Mouse (Mus musculus) embryo, embryonic 11.5 days (tissue): Measurements from ENCODE around the gene Gfpt1.
"Not testable (repeated sequence)": the region's sequence is repeated elsewhere in the genome, so short reads cannot be mapped to it uniquely, and the experiment has no call there.

Experiments used
- DNase-seq: peaks from one replicate; pipeline ENCODE4 v3.0.0-alpha.2; 2012; ENCODE audit warnings: low read depth, low spot score

Gfpt1 gene

DNA sequence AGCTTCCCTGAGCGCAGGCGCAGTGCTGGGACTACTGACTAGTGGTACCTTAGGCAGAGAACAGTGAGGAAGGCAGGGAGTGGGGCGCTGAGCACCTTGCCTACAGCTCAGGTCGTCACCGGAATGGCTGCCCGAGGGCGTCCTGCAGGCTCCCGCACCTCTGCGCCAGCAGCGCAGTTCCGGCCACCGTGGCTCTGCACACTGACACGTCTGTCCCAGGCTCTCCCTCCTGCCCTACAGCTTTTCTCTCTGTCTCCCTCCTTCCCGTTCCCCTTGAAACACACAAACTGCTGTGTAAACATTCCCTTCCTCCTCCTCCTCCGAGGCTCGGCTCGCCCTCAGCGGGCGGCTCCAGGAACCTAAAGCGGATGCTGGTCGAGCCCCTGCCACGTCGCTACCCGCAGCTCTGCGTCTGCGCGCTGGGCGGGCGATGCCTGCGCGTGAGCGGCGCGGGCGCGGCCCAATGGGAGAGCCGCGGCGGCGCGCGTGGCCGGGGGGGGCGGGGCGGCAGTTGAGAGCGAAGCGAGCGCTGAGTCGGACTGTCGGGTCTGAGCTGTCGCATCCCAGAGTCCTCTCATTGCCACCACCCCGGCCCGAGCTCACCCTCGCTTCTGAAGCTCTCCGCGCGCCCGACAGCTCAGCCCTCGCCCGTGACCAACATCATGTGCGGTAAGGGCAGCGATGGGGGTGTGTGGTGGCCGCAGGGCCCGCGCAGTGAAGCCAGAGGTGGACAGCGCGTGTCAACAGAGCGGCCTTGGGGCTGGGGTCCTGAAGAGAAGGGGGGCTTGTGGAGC lies at the start of gene Gfpt1:
Gene Gfpt1 (plus strand): TSS at position 510 of the 794 bp plus-strand sequence.
- peak; percentile 92 for DNase-seq

DNA sequence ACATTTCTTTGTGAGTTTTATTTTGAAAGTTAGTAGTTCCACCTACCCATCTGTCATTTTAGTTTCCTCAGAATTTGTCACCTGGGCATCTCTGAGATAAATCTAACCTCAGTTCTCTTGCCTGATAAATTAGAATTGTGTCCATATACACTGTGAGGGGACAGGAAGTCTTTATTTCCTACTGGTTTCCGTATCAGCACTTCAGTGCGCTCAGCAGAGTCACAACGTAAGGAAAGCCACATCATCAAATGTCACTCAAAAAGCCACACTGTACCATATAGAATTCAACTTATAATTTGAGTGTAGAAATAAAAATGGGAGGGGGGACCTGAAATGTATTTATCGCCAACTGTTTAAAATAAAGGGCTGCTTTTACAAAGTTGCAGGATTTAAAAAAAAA lies 48.4 kb upstream of the Gfpt1 start:
- DNase-seq = no peak

DNA sequence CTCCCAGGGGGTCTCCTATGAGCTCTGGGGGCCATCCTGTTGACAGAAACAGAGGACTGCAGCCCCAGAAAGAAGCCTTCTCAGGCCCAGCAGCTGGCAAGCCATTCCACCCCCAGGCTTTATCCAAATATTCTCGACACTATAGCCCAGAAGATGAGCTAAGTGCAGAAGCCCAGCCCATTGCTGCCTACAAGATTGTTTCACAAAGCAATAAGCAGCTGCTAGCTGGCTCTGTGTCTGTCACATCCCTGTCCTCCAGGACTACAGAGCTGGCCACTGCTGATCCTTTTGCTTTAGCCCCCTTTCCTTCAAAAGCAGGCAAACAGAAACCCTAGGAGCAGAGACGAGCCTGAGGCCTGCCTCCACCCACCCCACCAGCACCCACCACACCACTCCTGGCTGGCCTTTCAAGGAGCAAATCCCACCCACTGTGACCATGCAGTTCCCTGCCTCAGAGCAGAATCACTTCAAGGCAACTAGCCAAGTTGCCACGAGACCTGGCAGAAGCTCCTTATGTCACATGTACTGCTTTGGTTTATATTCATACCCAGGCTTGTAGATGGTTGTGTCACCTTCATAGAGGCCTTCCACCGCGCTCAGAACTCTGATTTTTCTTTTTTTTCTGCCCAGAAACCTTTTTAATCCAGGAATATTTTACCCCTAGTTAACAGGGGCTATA lies 45.9 kb upstream of the Gfpt1 start:
- DNase-seq = no peak

DNA sequence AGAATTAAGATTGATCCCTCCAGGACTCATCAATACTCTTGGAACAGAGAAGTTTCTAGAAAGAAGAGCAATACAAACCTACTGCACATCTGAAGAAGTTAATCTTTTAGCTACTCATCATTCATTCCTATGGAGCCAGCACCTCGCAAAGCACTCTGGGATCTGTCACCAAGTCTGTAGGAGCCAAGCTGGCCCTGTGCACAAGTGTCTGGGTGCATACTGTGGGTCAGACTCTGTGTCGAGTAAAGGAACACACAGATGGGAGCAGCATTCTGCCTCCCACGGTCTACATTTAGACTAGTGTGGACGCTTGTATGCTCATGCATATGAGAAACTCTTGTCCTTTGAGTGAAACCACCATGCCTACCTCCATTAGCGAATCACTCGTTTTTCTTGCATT lies 45.3 kb upstream of the Gfpt1 start:
- DNase-seq = no peak

DNA sequence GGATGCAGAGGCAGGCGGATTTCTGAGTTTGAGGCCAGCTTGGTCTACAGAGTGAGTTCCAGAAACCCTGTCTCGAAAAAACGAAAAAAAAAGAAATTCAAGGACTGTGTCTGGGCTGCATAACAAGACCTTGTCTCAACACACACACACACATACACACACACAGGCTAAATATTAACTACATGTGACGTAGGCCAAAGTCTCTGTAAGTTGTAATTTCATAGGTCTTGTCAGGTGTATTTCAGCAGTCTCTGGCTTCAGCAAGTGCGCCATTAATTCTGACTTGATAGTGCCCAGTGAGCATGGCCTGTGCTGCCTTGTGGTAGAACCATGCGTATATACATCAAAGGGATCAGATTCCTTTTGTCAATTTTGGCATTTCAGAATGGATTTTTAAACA lies 40.7 kb upstream of the Gfpt1 start:
- DNase-seq = no peak

DNA sequence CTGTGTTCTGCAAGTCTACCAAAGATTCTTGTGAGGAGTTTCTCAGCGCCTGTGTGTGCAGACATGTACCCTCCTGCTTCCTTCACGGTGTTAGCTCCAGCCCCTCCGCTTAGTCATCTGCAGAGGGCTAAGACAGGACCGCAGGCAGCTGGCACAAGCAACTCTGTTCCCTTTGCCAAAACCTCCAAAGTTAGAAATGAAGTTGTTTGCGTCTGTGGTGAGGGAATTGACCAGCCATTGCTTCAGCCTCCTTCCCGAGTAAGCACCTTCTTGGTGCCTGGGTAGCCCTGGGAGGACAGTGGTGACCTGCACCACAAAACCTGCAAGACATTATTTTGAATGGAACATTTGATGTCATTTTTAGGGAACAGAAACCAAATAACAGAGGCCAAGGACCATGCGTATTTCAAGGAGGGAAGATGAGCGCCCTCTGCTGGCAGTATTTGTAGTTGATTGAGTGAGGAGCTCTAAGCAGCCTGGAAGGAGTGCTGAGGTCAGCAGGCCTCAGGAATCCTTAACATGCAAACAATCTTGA lies 40.1 kb upstream of the Gfpt1 start:
- peak; percentile 74 for DNase-seq

DNA sequence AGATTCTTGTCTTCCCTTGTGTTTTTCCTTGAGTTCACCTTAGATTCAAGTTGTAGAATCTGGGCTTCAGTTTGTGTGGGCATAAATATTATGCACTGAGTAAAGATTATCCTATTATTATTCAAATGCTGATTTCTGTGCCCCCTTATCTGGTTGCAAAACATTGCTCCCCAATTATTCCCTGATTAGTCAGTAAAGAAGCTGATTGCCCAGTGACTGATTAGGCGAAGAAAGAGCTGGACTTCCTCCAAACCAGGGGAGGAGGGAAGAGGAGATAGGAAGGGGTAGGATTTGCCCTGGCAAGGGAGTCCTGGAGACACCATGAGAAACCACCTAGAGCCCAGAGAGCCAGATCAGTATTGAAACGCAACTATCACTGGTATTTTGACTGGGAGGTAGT lies 38.5 kb upstream of the Gfpt1 start:
- DNase-seq = no peak

DNA sequence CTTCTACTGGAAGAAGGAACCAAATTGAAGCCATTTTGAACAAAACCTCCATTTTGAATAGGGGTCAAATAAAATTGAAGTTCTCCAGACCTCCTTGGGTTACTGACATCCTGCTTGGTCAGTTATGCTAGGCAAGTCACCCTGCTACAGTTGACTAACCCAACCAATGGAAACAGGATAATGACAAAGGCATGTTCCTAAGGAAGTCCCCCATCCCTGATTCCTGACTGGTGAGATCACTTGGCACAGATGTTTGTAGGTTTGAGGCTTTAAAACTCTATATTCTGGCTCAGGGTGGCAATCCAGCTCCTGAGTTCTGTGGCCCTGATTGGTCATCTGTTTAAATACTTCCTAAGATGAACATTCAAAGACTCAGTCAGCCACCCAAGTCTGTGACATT lies 37.1 kb upstream of the Gfpt1 start:
- DNase-seq = no peak

DNA sequence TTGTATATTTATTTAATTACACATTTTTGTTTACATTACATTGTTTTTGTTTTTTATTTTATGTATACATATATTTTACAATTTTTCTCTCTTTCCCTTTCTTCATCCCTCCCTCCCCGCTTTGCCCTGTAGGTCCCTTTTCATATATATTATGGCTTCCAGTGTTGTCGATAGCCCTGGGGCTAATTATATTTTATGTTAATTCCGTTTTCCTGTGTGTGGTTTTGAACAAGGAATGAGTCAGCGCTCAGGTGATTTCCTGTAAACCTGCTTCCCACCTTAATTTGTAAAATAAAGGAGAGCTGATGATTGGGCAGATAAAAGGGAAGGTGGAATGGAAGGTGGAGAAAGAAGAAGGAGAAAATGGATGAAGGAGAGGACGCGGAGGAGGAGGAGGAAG lies 33.8 kb upstream of the Gfpt1 start, which contains the start of gene Nfu1:
Gene Nfu1 (plus strand): TSS at position 350 of the 400 bp plus-strand sequence.
- no peak for DNase-seq

DNA sequence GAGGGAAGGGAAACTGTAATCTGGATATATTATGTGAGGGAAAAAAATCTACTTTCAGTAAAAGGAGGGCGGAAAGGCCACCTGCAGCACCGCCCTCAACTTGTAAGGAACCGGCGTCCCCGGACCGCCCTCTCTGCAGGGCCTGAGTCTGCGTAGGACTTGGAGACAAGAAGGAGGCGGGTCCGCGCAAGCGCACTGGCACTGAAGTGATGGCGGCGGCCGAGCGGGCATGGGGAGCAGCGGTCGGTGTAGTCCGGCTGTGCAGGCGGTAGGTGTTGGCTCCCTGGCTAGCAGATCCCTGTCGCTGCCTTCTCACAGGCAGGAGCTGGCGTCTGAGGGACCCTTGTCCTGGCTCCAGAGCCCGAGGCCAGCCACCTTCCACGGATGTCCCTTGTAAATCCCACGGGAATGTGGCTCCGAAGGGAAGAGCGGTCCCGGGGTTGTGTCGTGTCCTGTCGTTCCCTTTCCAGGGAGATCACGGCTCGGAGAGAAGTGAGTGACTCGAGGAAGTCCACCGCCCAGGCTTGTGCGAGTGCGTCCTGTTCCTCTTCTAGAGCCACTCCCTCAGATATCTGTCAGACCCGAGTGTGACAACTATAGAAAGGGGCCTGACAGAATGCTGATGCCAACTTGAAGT lies 32.8 kb upstream of the Gfpt1 start:
- peak; percentile 89 for DNase-seq

DNA sequence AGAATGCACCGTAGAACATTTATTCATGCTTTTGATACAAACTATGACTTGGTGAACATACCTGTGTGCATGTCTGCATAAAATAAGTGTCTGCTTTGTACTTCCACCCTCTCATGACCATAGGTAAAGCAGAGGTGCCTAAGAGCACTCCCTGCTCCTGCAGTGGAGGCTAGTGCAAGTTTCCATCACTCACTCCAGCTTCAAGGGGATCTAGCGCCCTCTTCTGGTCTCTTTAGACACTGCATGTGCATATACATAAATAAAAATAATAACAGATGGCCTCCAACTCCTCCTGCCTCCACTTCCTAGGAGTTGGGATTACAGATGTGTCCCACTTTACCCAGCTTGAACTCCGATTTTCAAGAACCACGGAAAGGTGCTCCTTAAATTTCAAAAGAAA lies 25.7 kb upstream of the Gfpt1 start:
- peak; percentile 30 for DNase-seq

DNA sequence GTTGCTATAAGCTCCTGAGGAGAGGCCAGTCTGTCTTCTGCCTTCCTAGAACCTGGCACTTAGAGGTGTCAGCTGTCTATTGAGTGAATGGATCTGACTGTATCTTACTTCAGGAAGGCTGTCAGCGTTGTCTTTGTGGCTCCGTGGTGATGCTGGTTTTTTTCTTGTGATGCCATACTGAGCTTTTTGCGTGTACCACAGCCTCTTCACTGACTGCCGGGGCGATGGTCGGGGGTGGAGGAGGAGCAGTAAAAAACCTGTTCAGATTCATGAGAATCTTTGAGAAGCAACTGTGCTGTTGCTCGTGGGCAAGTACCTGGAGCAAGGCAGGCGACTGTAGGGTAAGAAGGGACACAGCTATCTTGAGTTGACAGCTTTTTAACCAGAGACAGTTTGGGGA lies 23.8 kb upstream of the Gfpt1 start:
- no peak for DNase-seq

DNA sequence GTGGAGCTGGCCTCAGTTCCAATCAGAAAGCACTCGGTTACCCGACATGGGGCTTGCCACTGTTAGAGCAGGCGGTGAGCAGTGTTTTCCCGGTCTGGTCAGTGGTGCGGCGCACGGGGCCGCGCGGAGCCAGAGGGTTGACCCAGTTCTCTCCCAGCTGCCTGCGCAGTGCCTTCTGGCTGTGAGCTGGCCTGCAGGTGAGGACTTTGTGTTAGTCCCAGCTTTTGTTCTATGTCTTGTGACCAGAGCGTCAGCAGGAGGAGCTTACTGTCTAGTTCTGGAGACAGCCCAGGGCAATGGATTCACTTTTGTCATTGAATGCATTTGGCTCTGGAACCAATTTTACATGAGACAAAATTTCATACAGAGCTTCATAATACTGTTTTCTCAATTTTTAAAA lies 20.9 kb upstream of the Gfpt1 start:
- no peak for DNase-seq

DNA sequence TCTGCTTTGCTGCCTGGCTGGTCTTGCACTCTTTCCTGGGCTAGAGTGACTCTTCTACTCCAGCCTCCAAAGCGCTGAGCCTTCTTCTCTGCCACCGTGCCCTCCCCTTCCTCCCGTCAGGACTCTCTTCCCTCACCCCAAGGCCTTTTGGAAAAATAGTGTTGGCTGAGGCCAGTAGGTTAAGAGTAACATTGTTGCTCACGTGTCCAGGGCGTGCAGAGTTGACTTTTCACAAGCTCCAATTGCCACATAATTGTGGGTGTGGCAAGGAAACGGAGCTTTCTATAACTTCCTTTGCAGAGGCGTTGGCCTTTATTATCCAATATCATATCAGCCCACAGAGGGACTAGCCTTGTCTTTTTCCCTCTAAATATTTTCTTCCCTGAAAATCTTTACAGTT lies 15.7 kb upstream of the Gfpt1 start:
- DNase-seq = no peak

DNA sequence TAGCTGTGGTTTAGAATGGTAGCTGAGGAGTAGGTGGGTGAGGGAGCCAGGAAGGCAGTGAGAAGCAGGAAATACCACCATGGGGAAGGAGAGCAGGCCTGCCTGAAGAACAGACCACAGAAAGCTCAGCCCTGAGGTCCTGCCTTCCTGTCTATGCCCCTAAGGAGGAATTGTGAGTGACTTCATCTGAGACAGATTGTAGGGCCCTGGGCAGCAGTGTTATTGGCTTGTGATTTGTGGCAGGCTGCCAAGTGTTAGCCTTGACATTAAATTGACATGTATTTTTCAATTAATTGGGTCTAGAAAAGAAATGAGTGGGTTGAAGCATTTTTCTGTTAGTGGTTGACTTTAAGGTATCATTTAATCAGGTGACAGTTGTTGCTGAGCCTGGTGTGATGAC lies 13.8 kb upstream of the Gfpt1 start:
- no peak for DNase-seq

DNA sequence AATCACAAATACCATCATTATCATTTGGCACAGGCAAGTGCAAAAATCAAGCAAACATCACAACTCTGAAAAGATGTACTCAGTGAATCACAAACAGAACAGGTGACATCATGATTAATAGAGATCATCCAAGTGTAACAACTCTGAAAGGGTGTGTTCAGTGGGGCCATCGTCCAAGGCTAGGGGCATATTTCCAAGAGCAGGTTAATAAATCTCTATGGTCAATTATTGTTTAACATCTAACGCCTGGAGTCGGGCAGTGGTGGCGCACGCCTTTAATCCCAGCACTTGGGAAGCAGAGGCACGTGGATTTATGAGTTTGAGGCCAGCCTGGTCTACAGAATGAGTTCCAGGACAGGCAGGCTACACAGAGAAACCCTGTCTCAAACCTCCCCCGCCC lies 11.3 kb upstream of the Gfpt1 start:
- DNase-seq = not testable (repeated sequence)

DNA sequence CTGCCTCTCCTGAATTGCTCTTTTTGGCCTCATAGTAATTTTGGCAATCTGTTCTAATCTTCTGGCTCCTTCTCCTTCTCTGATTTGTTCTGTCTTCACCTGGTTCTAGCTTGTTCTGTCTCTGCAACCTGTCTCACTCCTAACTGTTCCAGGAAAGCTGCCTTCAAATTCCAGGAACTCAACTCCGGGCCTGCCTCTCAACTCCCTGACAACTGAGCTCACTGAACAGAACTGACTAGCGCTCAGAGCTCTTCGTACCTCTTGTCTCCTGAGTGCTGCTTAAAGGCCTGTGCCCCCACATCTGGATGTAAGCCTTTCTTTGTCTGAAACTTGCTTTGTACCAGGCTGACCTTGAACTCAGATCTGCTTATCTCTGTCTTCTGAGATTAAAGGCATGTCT lies 10.2 kb upstream of the Gfpt1 start:
- DNase-seq = no peak

DNA sequence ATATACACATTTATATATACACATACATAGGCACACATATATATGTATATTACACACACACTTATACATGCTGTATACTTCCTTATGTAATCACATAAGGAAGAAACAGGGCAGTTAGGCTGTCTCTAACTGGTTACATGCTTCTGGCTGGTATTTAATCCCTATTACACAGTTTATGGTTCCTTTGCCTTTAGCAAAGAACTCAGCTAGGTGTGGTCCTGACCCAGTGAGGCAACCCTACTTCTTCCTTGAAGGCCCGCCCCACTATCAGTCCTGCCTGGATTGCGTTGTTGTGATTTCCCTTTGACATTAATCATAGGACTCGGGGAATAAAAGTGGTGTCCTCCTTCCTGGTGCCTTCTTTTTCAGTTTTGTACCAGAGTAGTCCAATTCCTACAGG lies 8.3 kb upstream of the Gfpt1 start:
- DNase-seq = no peak

DNA sequence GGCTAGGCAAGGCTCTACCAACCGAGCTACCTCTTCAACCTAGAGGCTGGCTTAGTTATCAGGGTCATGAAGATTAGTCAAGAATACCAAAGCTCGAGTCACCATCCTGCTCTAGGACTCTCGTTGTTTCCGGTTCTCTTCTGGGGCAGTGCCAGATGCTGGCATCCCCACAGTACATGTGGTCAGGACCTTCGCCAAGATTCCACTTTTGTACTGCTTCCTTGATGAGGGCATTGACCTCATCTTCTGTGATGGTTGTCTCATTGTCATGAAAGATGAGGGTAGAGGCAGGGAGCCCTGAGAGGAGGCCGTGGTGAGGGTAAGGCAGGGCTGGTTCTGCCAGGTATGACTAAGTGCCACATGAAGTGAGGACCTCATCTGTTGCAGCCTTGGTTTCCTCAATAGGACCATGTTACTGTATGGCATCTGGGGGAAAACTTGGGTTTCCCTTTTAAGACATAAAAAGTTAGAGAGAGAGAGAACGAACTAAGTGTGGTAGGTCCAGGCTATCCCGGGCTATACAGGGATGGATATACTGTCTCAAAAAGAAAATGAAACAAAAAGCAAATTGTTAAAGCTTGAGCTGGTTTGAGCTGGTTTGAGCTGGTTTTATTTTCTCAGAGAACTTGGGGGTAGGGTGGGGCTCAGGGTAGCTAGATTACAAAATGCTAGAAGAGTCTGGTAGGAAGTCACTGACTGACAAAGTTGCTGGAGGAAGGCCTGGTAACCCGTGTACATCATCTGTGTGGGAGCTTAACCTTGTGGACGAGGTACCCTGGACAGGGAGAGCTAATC lies 4.6 kb upstream of the Gfpt1 start:
- no peak for DNase-seq

DNA sequence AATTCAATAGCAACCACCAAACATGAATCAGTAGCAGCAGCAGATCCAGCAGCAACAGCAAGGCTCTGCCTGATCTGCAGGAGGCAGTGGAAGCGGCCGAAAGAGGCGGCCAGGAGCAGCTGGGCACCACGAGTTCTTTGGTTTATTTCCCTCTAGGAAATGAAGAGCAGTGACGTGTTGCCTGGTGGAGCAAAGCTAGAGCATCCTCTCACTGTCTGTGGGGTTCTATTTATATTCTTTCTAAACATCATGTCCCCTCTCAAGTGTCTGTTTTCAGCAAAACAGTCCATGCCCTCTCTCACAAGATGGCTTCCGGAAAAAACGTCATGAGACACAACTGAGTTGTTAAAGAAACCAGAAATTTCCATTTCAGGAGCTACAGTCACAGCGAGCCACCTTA lies 3.5 kb upstream of the Gfpt1 start:
- DNase-seq = no peak

DNA sequence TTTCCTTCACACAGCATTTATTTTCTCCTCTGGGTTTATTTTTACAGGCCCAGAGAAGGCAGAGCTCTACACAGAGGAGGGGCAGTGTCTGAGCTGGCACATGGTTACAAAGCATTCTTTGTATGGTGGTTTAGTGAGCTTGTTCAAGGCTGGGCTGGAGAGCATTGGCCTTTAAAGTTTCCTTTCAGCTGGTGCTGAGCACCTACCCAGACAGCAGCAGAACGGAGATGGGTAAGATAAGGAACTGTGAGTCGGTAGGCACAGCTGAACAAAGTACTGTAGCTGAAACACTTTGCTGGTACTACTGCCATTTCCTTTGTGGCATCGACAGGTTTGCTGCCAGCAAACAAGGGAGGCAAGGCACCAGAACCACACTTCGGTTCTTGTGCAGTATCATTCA lies 1.7 kb upstream of the Gfpt1 start:
- no peak for DNase-seq

DNA sequence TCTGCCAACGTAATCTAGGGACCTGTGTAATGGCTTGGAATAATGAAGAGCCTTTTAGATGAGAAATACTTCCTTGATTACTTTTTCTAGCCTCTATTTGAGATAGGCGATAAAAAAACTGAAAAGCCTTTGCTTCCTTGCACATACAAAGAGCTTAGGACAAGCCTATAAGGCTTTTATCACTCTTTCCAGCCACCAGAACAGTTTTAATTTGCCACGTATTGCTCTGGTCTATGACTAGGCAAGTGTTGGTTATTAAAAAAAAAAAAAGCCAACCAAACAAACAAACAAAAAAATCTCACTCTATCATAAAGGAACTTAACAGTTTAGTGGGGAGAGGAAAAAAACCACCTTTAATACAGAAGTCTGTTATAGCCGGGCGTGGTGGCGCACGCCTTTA lies 1.2 kb upstream of the Gfpt1 start:
- no peak for DNase-seq
